Mouse (Mus musculus) common myeloid progenitor, adult 5-6 weeks (primary cell): Measurements from ENCODE around the gene Cfh. TPM values are rescaled to one million over a fixed set of nuclear protein-coding genes. Genes with fewer than 3 reads are reported as not detected.
"Not testable (repeated sequence)": the region's sequence is repeated elsewhere in the genome, so short reads cannot be mapped to it uniquely, and the experiment has no call there.

Experiments
- ATAC-seq: replicated peaks from 2 replicates; pipeline ENCODE4 v1.8.0; 2016; ENCODE audit warnings: low read depth, mild to moderate bottlenecking, moderate TSS enrichment, inconsistent platforms; ENCODE audit not compliant: poor library complexity, severe bottlenecking
- total RNA-seq: library from RNA; stranded (forward); fragments of 200-1000, 187-1606 nt; gene quantifications from 2 replicates; pipeline ENCODE4 v1.2.3, GENCODE M21; 2017

Gene Cfh
- 0.19 TPM in 1 of 2 replicates, not detected in the other for total RNA-seq

GRCm38 (mm10) chr1:140183664-140184063 is at the start of gene Cfh:
Cfh (minus strand) TSS chr1:140183764.
- ATAC-seq: not testable (repeated sequence)

- no peak for ATAC-seq
These were observed 43.1 kb upstream of the Cfh start for GRCm38 (mm10) chr1:140226673-140227072.

DNA sequence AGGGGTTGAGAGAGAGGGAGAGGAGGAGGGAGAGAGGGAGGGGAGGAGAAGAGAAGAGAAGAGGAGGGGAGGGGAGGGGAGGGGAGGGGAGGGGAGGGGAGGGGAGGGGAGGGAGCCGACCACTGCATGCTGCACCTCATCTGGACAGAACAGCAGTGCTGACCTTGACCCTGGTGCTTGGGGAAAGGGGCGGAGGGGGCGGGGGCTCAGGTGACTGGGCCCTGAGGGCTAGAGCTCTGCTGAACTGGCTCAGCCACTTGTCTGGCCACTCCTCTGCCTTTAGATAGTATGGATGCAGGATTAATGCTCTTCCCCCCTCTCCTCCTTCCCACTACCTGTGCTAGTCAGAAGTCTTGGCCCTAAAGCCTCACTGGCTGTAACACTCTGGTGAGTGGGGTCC is 41.7 kb upstream of the Cfh start:
- no peak for ATAC-seq

GRCm38 (mm10) chr1:140205329-140205728 is 21.8 kb upstream of the Cfh start:
- ATAC-seq: no peak

DNA sequence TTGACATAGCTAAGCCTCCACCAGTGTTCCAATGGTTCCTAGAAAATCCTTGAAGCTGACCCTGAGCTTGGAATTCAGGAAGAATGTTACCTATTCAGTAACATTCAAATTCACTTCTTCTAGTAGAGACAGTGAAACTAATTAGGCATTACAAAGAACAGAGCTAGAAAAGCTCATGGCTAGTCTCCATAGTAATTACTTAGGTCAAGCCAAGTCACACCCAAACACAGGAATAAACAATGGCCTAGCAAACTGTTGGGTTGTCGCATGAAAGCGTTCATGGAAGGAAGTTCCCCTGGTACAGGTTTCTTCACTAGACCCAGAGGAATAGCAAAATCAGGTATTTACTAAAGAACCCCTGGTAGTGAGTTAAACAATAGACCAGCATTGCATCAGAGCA is 4.9 kb upstream of the Cfh start:
- ATAC-seq: not testable (repeated sequence)

DNA sequence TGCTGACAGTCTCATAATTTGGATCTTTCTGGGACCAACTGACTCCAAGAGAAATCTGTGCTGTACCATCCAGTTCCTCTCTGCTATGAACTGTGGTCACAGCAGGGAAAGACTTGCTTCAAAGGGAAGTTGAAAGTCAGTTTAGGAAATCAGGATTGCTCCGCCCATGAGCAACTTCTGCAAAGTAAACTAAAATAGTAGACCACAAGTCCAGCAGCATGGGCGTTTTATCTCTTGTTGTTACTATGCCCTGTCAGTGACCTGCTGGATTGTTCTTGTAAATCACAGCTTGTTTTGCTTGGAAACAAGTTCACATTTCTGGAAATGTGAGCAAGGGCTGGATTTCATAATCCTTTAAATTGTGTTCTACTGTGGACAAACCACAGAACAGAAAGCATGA is 356 bp downstream of the Cfh start:
- no peak for ATAC-seq

DNA sequence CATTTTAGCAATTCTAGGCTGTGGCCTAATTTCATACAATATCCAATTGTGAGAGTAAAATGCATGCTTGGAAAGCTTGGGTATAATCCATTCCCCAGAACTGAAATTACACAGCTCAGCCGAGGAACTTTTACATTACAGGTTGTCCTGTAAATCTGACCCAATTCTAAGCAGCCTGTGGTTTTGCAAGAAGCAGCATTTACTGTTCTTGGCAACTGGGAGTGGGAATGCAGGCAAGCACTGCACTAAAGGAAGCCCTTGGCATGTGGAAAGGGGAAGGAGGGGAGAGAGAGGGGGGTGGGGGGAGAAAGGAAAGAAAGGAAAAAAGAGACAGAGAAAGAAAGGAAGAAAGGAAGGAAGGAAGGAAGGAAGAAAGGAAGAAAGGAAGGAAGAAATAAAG is 3.4 kb downstream of the Cfh start:
- no peak for ATAC-seq

DNA sequence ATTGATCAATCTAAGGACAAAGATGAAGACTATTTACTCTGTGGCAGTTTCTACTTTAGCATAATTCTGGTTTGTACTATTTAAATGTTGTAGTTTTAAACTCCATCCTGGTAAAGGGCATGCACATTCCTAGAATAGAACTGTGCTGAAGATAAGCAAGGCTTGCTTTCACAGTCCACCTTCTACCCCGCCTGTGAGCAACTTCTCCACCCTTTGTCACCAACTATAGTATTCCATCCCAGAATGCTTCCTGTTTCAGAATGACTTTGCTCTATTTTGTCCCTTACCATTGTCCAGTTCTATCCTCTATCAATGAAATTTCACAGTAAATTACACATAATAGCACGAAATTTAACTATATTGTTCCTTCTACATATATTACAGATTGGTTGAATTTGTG is 8.1 kb downstream of the Cfh start:
- no peak for ATAC-seq

DNA sequence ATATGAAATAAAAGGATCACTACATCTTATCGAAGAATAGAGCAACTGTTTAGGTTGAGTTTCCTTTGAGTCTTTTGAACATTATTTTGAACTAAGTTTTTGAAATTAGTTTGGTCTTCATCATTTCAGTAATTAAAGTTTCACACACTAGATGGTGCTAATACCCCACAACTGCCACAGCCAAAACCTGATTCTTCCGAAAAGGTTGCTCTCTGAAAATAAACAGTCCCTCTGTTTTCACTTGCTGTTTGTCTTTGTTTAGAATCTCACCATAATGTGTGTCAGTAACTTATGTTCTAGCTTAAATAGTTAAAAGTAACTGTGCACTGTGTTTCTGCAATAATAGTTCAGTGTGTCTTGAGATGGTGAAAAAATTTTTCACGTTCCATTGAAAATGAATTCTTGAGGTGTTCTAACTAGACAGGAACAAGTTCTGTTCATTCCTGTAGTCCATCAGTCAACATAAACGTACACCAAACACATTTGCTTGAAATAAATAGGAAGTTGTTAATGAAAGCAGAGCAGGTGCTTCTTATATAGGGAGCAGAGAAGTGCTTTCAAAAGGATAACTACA is 11.9 kb downstream of the Cfh start:
- ATAC-seq: no peak

DNA sequence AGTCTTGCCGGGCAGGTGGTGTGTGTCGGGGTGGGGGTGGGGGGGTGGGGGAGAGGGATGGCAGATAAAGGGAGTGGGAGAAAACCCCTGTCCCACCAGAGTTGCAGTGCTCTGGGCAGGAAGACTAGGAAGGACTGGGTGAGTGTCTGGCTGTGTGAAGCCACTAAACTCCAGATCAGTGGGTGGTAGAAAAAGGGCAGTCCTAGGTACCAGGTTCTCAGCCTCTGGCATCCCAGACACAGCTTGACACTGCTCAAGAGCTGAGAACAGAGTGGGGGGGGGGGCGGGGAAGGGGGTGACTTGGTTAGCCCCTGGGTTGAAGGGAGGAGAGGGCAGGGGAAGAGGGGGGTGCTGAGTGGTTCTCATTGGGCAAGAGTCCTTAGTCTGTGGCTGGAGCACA is 24.6 kb downstream of the Cfh start:
- no peak for ATAC-seq

DNA sequence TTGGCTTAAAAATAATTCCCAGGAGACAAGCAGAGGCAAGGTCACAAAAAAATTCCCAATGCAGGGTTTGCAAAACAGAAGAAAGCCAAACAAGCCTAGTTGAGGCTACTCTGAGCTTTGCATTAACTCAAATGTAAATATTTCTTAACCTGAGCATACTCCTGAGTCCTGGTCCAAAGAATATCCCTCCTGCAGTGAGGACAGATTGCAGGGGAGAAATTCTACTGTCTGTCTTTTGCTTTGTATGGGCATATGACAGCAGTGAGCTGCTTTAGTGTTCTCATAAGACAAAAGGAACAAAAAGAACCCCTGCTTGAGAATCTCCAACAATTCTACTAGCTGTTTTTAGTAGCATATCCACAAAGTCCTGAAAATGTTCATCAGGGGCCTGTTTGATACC is 114.1 kb downstream of the Cfh start:
- ATAC-seq: no peak

Other genes with a start within 250 kb of the Cfh start
- not detected in 2 replicates for gene Kcnt2, start 62.4 kb upstream of the Cfh start, total RNA-seq